Mouse (Mus musculus): ENCODE data around the gene Agpat4. TPM values are rescaled to one million over a fixed set of nuclear protein-coding genes. Genes with fewer than 3 reads are reported as not detected.

Gene Agpat4
- polyA plus RNA-seq, 1 experiment from 2014 or later: 55.5 TPM

DNA sequence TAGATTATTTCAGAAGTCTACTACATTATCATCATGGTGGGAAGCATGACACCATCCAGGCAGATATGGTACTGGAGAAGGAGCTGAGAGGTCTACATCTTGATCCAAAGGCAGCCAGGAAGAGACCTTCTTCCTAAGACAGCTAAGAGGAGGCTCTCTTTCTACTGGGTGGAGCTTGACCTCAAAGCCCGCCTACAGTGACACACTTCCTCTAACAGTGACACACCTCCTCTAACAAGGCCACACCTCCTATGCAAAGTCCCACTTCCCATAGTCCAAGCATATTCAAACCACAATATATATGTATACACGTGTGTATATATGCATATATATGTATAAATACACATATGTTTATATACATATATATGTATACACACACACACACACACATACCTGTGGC lies 32.5 kb downstream of the Agpat4 start:
- Histone ChIP-seq H3K36me3 (peaks cover 19% of the 10 kb centered on the region), H3K9me3 (replicated peaks) (no peaks in the 10 kb centered on the region), H3K4me2 (no peak overlapping the region), H3K4me3 (replicated peaks) (no peak overlapping the region), H3K4me1 (0 out of 2 replicates have a peak, but pooled peaks cover under 1% of the 10 kb centered on the region), H3K27ac (replicated peaks) (no peak overlapping the region), H3K9ac (replicated peaks) (no peak overlapping the region), H3K27me3 (replicated peaks) (no peaks in the 10 kb centered on the region)
- no peak for ATAC-seq (ENCODE audit: low FRiP score)
- 98% methylated on average over 2 of the region's 2 CpGs for WGBS

DNA sequence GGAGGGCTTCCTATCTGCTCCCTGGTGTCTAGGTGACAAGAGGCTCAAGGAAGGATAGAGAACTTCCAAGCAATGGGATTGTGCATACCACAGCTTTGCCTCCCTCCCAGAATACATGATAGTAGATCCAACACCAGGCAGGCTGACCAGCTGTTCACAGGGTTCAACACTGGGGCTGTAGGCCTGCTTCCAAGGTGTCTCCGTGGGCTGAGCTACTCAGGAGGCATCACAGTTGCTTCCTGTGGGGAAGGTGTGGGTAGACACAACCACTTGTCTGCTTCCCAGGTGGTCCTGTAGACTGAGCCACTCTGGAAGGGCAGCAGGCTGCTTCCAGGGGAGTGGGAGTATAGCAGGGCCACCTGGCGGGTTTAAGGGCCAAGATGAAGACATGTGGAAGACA lies 35.8 kb downstream of the Agpat4 start:
- Histone ChIP-seq H3K36me3 (peaks cover 19% of the 10 kb centered on the region), H3K27ac (replicated peaks) (no peak overlapping the region), H3K4me1 (peaks cover 9% of the 10 kb centered on the region; the same call in 1 of the 2 replicates), H3K4me3 (replicated peaks) (no peak overlapping the region), H3K9ac (replicated peaks) (no peak overlapping the region), H3K4me2 (no peak overlapping the region), H3K9me3 (replicated peaks) (no peaks in the 10 kb centered on the region), H3K27me3 (replicated peaks) (no peaks in the 10 kb centered on the region)
- ATAC-seq (ENCODE audit: low FRiP score): no peak
- 73% methylated on average over 2 of the region's 2 CpGs for WGBS

- H3K36me3 ChIP-seq: peaks cover 19% of the 10 kb centered on the region
- H3K4me1 ChIP-seq: peaks cover 9% of the 10 kb centered on the region; the same call in 1 of the 2 replicates
- no peak overlapping the region for H3K4me2 ChIP-seq
- H3K9ac ChIP-seq (replicated peaks): no peak overlapping the region
- WGBS: 83% methylated on average over 6 of the region's 6 CpGs
- H3K27ac ChIP-seq (replicated peaks): no peak overlapping the region
- no peaks in the 10 kb centered on the region for H3K27me3 ChIP-seq (replicated peaks)
- ATAC-seq (ENCODE audit: low FRiP score): no peak
- no peaks in the 10 kb centered on the region for H3K9me3 ChIP-seq (replicated peaks)
- H3K4me3 ChIP-seq (replicated peaks): no peak overlapping the region
Observed at GRCm38 (mm10) chr17:12155236-12155635, 36.7 kb downstream of the Agpat4 start.

DNA sequence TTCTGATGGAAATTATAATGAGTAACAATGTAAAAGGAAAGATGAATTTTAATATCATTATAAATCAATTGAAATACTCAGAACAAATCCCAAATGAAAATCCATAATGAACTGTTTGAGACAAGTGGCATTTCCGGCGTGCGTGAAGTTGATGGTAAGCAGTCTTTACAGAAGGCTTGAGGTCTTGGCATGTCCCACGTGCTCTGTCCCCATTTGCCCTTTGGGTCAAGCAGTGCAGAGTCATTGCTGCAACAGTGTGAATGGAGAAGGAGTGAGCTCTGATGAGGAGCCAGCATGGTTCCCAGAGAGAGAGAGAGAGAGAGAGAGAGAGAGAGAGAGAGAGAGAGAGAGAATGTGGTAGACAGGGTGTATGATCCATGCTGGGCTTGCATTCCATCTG lies 37.4 kb downstream of the Agpat4 start:
- no peak for ATAC-seq (ENCODE audit: low FRiP score)
- Histone ChIP-seq H3K4me2 (no peak overlapping the region), H3K4me1 (peaks cover 9% of the 10 kb centered on the region; the same call in 1 of the 2 replicates), H3K4me3 (replicated peaks) (no peak overlapping the region), H3K9ac (replicated peaks) (no peak overlapping the region), H3K27me3 (replicated peaks) (no peaks in the 10 kb centered on the region), H3K36me3 (peaks cover 19% of the 10 kb centered on the region), H3K27ac (replicated peaks) (no peak overlapping the region), H3K9me3 (replicated peaks) (no peaks in the 10 kb centered on the region)
- 67% methylated on average over 4 of the region's 4 CpGs for WGBS

GRCm38 (mm10) chr17:12156661-12157060 lies 38.2 kb downstream of the Agpat4 start:
- Histone ChIP-seq H3K27me3 (replicated peaks) (no peaks in the 10 kb centered on the region), H3K4me3 (replicated peaks) (no peak overlapping the region), H3K27ac (replicated peaks) (no peak overlapping the region), H3K4me1 (peaks cover 9% of the 10 kb centered on the region; the same call in 1 of the 2 replicates), H3K9ac (replicated peaks) (no peak overlapping the region), H3K9me3 (replicated peaks) (no peaks in the 10 kb centered on the region), H3K4me2 (no peak overlapping the region), H3K36me3 (peaks cover 19% of the 10 kb centered on the region)
- ATAC-seq (ENCODE audit: low FRiP score): no peak
- WGBS: 42% methylated on average over 3 of the region's 3 CpGs

DNA sequence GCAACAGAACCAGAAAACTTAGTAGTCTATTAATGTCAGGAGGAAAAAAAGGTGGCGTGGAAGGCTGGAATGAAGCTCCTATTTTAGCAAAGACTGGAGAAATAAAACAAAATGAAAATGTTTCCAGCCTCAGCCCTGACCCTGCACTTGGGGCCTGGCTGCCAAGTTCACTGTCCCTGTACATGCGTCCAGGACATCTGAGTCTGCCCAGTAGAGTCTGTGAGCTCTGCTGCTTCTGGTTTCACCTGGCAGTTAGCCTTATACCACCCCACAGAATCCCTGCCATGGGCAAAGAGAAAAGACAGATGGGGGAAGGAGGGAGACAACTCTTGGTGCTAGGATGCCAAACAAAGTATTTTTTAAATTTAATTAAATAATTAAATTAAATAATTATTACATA lies 38.7 kb downstream of the Agpat4 start:
- no peak overlapping the region for H3K4me2 ChIP-seq
- WGBS: 82% methylated on average over 2 of the region's 2 CpGs
- H3K27me3 ChIP-seq (replicated peaks): no peaks in the 10 kb centered on the region
- H3K9me3 ChIP-seq (replicated peaks): no peaks in the 10 kb centered on the region
- H3K4me3 ChIP-seq (replicated peaks): no peak overlapping the region
- ATAC-seq (ENCODE audit: low FRiP score): no peak
- H3K36me3 ChIP-seq: peaks cover 15% of the 10 kb centered on the region
- H3K4me1 ChIP-seq: peaks cover 11% of the 10 kb centered on the region
- no peak overlapping the region for H3K9ac ChIP-seq (replicated peaks)
- H3K27ac ChIP-seq (replicated peaks): no peak overlapping the region

DNA sequence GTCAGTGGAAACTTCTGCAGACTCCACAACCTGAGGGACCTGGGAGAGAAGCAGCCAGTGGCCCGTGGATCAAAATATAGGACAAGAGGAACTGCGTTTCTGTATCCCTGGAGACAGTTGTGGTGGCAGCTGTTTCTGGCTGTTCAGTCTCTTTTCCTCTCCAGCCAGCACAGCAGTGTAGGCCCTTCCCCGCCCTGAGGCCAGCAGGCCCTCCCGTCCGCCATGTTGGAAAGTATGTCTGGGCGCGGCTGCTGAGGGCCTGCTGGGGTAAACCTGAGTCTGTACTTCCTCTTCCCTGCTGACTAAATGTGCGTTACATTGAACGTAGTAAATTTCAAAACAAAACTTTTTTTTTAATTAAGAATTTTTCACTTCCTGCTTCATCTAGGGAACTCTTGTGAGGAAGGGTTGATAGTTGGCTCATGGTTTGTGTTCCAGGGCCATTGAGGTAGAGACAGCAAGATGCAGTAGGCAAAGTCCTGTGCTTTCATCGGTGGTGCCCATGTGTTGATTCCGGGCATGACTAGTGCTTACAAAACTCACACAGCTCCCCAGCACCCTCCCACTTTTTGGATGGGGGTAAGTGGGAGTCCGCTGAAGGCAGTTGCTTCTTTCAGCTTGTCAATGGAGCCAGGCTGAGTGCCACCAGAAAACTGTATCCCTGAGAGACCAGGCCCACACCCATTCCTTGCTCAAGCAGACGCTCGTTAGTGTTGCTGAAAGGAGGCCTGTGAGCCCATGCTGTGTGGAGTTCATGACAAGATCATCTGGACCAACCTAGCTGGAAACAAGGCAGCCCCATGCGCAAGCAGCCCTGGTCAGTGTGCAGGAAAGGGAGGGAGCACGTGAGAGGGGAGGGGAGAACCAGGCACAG lies 40.9 kb downstream of the Agpat4 start:
- H3K36me3 ChIP-seq: peaks cover under 1% of the 10 kb centered on the region; the same call in 1 of the 2 replicates
- H3K4me2 ChIP-seq: no peak overlapping the region
- no peaks in the 10 kb centered on the region for H3K27me3 ChIP-seq (replicated peaks)
- H3K4me1 ChIP-seq: peaks cover 30% of the 10 kb centered on the region
- H3K9me3 ChIP-seq (replicated peaks): no peaks in the 10 kb centered on the region
- no peak overlapping the region for H3K9ac ChIP-seq (replicated peaks)
- H3K27ac ChIP-seq (replicated peaks): no peak overlapping the region
- ATAC-seq (ENCODE audit: low FRiP score): no peak
- WGBS: 85% methylated on average over 16 of the region's 16 CpGs
- H3K4me3 ChIP-seq (replicated peaks): no peak overlapping the region

- H3K27ac ChIP-seq (replicated peaks): no peak overlapping the region
- H3K4me2 ChIP-seq: no peak overlapping the region
- H3K9ac ChIP-seq (replicated peaks): no peak overlapping the region
- 92% methylated on average over 5 of the region's 5 CpGs for WGBS
- H3K36me3 ChIP-seq: no peaks in the 10 kb centered on the region
- no peak for ATAC-seq (ENCODE audit: low FRiP score)
- no peaks in the 10 kb centered on the region for H3K9me3 ChIP-seq (replicated peaks)
- H3K4me3 ChIP-seq (replicated peaks): no peak overlapping the region
- H3K4me1 ChIP-seq: peaks cover 30% of the 10 kb centered on the region
- H3K27me3 ChIP-seq (replicated peaks): no peaks in the 10 kb centered on the region
Observed at GRCm38 (mm10) chr17:12160061-12160421, 41.5 kb downstream of the Agpat4 start.

DNA sequence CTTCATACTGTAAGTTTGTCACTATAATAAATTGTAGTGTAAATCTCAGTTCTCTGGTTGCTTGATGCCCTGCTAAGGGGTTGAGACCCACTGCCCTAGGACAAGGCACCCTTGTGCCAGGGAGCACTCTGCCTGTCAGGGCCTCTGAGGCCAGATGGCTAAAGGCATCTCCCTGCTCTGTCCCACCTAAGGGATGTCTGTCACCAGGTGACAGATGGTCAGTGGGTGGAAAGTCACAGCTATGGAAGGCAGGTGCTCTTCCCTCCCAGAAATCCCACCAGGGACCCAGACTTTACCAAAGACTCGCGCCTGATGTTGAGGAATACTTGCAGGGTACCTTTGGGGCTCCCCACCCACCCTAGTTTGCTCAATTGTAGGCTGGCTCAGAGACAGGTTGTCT lies 42.0 kb downstream of the Agpat4 start:
- Histone ChIP-seq H3K4me2 (no peak overlapping the region), H3K4me1 (peaks cover 30% of the 10 kb centered on the region), H3K9ac (replicated peaks) (no peak overlapping the region), H3K4me3 (replicated peaks) (no peak overlapping the region), H3K27ac (replicated peaks) (no peak overlapping the region), H3K36me3 (no peaks in the 10 kb centered on the region), H3K9me3 (replicated peaks) (no peaks in the 10 kb centered on the region), H3K27me3 (replicated peaks) (no peaks in the 10 kb centered on the region)
- WGBS: 95% methylated on average over 2 of the region's 2 CpGs
- no peak for ATAC-seq (ENCODE audit: low FRiP score)

- Histone ChIP-seq H3K4me3 (replicated peaks) (no peak overlapping the region), H3K27ac (replicated peaks) (no peak overlapping the region), H3K4me2 (no peak overlapping the region), H3K9me3 (replicated peaks) (no peaks in the 10 kb centered on the region), H3K36me3 (no peaks in the 10 kb centered on the region), H3K4me1 (peaks cover 27% of the 10 kb centered on the region), H3K27me3 (replicated peaks) (no peaks in the 10 kb centered on the region), H3K9ac (replicated peaks) (no peak overlapping the region)
- 91% methylated on average over 13 of the region's 13 CpGs for WGBS
- ATAC-seq (ENCODE audit: low FRiP score): no peak
Observed at GRCm38 (mm10) chr17:12160984-12161764, 42.7 kb downstream of the Agpat4 start.

DNA sequence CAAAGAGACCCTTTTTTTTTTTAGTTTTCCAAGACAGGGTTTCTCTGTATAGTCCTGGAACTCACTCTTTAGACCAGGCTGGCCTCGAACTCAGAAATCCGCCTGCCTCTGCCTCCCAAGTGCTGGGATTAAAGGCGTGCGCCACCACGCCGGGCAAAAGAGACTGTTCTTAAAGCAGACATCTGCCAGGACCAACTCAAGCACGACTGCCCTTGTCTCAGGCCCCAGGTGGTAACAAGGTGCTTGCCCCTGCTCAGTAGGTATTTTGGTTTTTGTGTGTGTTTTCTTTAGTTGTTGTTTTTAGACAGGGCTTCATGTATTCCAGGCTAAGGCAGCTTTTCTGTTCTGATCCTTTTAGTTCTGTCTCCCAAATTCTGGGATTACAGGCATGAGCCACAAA lies 43.4 kb downstream of the Agpat4 start:
- 96% methylated on average over 7 of the region's 7 CpGs for WGBS
- Histone ChIP-seq H3K36me3 (no peaks in the 10 kb centered on the region), H3K4me2 (no peak overlapping the region), H3K27ac (replicated peaks) (no peak overlapping the region), H3K9ac (replicated peaks) (no peak overlapping the region), H3K9me3 (replicated peaks) (no peaks in the 10 kb centered on the region), H3K4me1 (peaks cover 20% of the 10 kb centered on the region), H3K27me3 (replicated peaks) (no peaks in the 10 kb centered on the region), H3K4me3 (replicated peaks) (no peak overlapping the region)
- no peak for ATAC-seq (ENCODE audit: low FRiP score)

- H3K4me3 ChIP-seq (replicated peaks): no peak overlapping the region
- 77% methylated on average over 4 of the region's 4 CpGs for WGBS
- no peak overlapping the region for H3K9ac ChIP-seq (replicated peaks)
- no peak for ATAC-seq (ENCODE audit: low FRiP score)
- no peaks in the 10 kb centered on the region for H3K27me3 ChIP-seq (replicated peaks)
- peaks cover 22% of the 10 kb centered on the region for H3K4me1 ChIP-seq
- no peak overlapping the region for H3K4me2 ChIP-seq
- H3K27ac ChIP-seq (replicated peaks): no peak overlapping the region
- no peaks in the 10 kb centered on the region for H3K9me3 ChIP-seq (replicated peaks)
- no peaks in the 10 kb centered on the region for H3K36me3 ChIP-seq
Observed at GRCm38 (mm10) chr17:12162824-12163223, 44.3 kb downstream of the Agpat4 start.
